Mouse (Mus musculus) kidney, embryonic 16.5 days (tissue): ENCODE data around the gene Plekho2. TPM values are rescaled to one million over a fixed set of nuclear protein-coding genes. Genes with fewer than 3 reads are reported as not detected.

Experiments used
- ATAC-seq: fragments of 200-750 bp; cut with Nextera tagmentation; 2 replicates; pipeline ENCODE4 v1.8.0; 2017; ENCODE audit warnings: moderate TSS enrichment; ENCODE audit not compliant: low FRiP score, low TSS enrichment
- H3K27ac ChIP-seq: fragments of 300-500 bp; sonication (generic); 2 replicates; pipeline ENCODE4 v1.5.1; 2014; ENCODE audit warnings: low read length
- H3K27me3 ChIP-seq: fragments of 300-500 bp; sonication (generic); 2 replicates; pipeline ENCODE4 v1.6.1; 2014; ENCODE audit warnings: low read length, control low read depth, mixed read lengths; ENCODE audit not compliant: insufficient read depth
- H3K36me3 ChIP-seq: fragments of 300-500 bp; sonication (generic); 2 replicates; pipeline ENCODE4 v1.6.1; 2014; ENCODE audit warnings: low read length, control low read depth, mixed read lengths; ENCODE audit not compliant: insufficient read depth
- H3K4me1 ChIP-seq: fragments of 300-500 bp; sonication (generic); 2 replicates; pipeline ENCODE4 v1.6.1; 2014; ENCODE audit warnings: low read length, control low read depth, mixed read lengths; ENCODE audit not compliant: insufficient read depth
- H3K4me2 ChIP-seq: fragments of 300-500 bp; sonication (generic); replicated peaks from 2 replicates; pipeline ENCODE4 v1.6.1; 2014; ENCODE audit warnings: low read depth, low read length
- H3K4me3 ChIP-seq: fragments of 300-500 bp; sonication (generic); 2 replicates; pipeline ENCODE4 v1.5.1; 2014; ENCODE audit warnings: mild to moderate bottlenecking, low read length
- H3K9ac ChIP-seq: fragments of 300-500 bp; sonication (generic); replicated peaks from 2 replicates; pipeline ENCODE4 v1.6.1; 2014; ENCODE audit warnings: low read length
- H3K9me3 ChIP-seq: fragments of 300-500 bp; sonication (generic); 2 replicates; pipeline ENCODE4 v1.6.1; 2016; ENCODE audit warnings: low read length, control low read depth
- WGBS: fragments of 180-500 bp; shearing (Covaris S2); extraction: QIAGEN DNeasy Blood & Tissue Kit; methylation state at CpG from one replicate; pipeline ENCODE4 v1.1.7; 2014; 5-methylcytosine and 5-hydroxymethylcytosine counted together
- polyA plus RNA-seq: library from polyadenylated mRNA; unstranded; fragments of >200 nt; fragmentation: Nextera tagmentation; extraction: Ambion mirVana; gene quantifications from 2 replicates; pipeline ENCODE4 v1.2.1, GENCODE M21; 2015

Plekho2 gene
- polyA plus RNA-seq, 1 experiment from 2014 or later: 19.4 TPM

GRCm38 (mm10) chr9:65587270-65587572, 7.4 kb upstream of the Plekho2 start:
- 0 out of 2 replicates have a peak overlapping the region, but pooled peaks have one; percentile 6 for H3K27ac ChIP-seq
- peak overlapping the region; percentile 90 for H3K4me2 ChIP-seq
- peak overlapping the region; percentile 80 for H3K9ac ChIP-seq
- H3K4me1 ChIP-seq: peaks cover 24% of the 10 kb centered on the region
- peaks cover 20% of the 10 kb centered on the region for H3K36me3 ChIP-seq
- peak overlapping the region; percentile 66 for H3K4me3 ChIP-seq
- no peaks in the 10 kb centered on the region for H3K27me3 ChIP-seq
- 0% methylated on average over 6 of the region's 6 CpGs for WGBS
- no peaks in the 10 kb centered on the region for H3K9me3 ChIP-seq
- ATAC-seq: 0 out of 2 replicates have a peak, but pooled peaks have one; percentile 7

GRCm38 (mm10) chr9:65586406-65587269, 6.8 kb upstream of the Plekho2 start, which contains the start of gene Pif1:
Gene Pif1 (plus strand): TSS chr9:65587160.
- Histone ChIP-seq H3K4me3 (peak within 1 kb of the TSS; percentile 66), H3K9me3 (no peaks in the 10 kb centered on the region), H3K36me3 (peaks cover 16% of the 10 kb centered on the region), H3K27ac (peak within 1 kb of the TSS; percentile 58; the same call in 1 of the 2 replicates), H3K27me3 (no peaks in the 10 kb centered on the region), H3K9ac (peak within 1 kb of the TSS; percentile 80), H3K4me1 (peaks cover 24% of the 10 kb centered on the region), H3K4me2 (peak within 1 kb of the TSS; percentile 90)
- 11% methylated on average over 28 of the region's 28 CpGs for WGBS
- peak; percentile 85 for ATAC-seq

DNA sequence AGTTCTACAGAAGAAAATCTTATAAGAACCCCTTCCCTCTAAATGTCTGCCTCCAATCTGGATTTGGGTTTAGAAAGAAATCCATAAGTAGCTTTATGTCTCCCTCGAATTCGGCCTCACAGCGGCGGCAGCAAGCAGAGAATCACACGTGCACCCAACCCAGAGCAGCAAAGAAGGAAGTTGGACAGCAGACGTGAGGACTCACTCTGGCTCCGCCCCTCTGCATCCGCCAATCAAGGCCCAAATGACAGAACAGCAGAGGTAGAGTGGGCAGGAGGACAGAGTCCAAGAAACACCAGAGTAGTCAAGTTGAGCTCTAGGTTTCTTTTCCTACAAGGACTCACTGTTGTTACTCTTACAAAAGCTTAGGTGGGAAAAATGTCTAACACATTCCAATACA, 3.2 kb upstream of the Plekho2 start:
- WGBS: 16% methylated on average over 8 of the region's 8 CpGs
- Histone ChIP-seq H3K4me3 (no peak overlapping the region), H3K36me3 (no peaks in the 10 kb centered on the region), H3K9ac (no peak overlapping the region), H3K27ac (peak overlapping the region; percentile 15; the same call in 1 of the 2 replicates), H3K4me1 (peaks cover 22% of the 10 kb centered on the region), H3K4me2 (no peak overlapping the region), H3K9me3 (no peaks in the 10 kb centered on the region), H3K27me3 (no peaks in the 10 kb centered on the region)
- no peak for ATAC-seq

DNA sequence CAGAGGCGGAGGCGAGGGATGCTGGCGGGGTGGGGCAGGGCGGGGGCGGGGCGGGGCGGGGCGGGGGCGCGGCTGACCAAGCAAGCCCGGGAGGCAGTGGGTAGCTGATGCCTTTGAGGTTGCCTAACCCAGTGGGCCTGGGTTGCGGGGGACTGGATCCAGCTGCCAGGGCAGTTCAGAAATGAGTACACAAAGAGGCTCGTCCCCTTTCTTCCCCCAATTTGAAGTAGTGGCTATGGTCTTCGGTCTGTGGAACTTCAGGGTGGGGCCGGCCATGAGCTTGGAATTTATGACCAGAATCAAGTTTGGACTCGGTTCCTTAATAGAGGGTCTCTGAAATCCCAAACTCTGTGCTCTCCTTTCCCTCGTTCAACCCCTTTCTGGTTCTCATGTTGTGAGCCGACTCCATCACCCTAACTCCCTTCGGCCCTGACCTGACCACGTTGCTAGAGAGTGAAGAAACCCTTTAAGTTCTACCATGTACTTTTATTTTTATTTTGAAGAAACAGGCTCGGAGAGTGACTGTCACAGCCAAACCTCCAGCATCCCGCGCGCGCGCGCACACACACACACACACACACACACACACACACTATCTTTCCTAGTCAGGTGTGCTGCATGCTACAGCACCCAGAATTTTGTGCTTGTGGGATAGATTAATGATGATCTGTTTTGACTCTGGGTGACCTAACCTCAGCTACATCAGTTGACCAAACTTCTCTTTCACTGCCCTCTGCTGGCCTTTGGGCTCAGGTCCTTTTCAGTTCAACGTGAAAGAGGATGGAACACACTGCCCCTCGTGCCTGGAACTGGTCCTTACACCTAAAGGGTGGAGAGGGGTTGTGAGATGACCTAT, 789 bp upstream of the Plekho2 start:
- Histone ChIP-seq H3K27ac (peak overlapping the region; percentile 80), H3K9me3 (no peaks in the 10 kb centered on the region), H3K36me3 (no peaks in the 10 kb centered on the region), H3K4me1 (peaks cover 40% of the 10 kb centered on the region), H3K9ac (peak overlapping the region; percentile 35), H3K4me2 (peak overlapping the region; percentile 62), H3K4me3 (peak overlapping the region; percentile 76), H3K27me3 (no peaks in the 10 kb centered on the region)
- peak; percentile 76 for ATAC-seq
- 4% methylated on average over 19 of the region's 29 CpGs for WGBS

DNA sequence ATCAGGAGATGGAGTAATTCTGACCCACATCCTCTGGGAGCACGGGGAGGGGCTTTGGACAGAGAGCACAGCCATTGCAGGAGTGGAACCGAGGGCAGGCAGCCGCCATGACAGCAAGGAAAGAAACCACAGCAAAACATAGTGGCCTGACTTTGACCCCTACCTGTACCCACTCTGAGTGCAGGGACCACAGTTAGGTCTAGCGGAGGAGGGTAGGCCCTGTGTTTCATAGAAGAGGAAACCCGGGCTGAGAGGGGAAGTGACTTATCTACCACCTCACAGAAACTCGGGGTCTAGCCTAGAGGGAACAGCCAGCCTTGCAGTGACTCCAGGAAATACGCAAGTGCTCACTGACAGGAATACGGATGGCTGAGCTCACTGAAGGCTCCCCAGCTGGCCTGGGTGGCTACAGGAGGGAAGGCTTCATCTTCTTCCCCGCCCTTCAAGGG, 1.0 kb downstream of the Plekho2 start:
- peak overlapping the region; percentile 76 for H3K4me2 ChIP-seq
- H3K4me3 ChIP-seq: peak overlapping the region; percentile 76
- peak overlapping the region; percentile 82; the same call in 1 of the 2 replicates for H3K27ac ChIP-seq
- H3K4me1 ChIP-seq: peaks cover 49% of the 10 kb centered on the region
- H3K36me3 ChIP-seq: no peaks in the 10 kb centered on the region
- no peak for ATAC-seq
- peak overlapping the region; percentile 79 for H3K9ac ChIP-seq
- no peaks in the 10 kb centered on the region for H3K27me3 ChIP-seq
- H3K9me3 ChIP-seq: no peaks in the 10 kb centered on the region
- WGBS: 40% methylated on average over 9 of the region's 9 CpGs

GRCm38 (mm10) chr9:65577511-65578196, 2.2 kb downstream of the Plekho2 start:
- ATAC-seq: no peak
- Histone ChIP-seq H3K27ac (peak overlapping the region; percentile 76), H3K27me3 (no peaks in the 10 kb centered on the region), H3K9ac (peak overlapping the region; percentile 56; the same call in 1 of the 2 replicates), H3K4me1 (peaks cover 45% of the 10 kb centered on the region), H3K9me3 (no peaks in the 10 kb centered on the region), H3K4me3 (0 out of 2 replicates have a peak overlapping the region, but pooled peaks have one; percentile 2), H3K36me3 (no peaks in the 10 kb centered on the region), H3K4me2 (peak overlapping the region; percentile 76; the same call in 1 of the 2 replicates)
- 90% methylated on average over 4 of the region's 4 CpGs for WGBS

DNA sequence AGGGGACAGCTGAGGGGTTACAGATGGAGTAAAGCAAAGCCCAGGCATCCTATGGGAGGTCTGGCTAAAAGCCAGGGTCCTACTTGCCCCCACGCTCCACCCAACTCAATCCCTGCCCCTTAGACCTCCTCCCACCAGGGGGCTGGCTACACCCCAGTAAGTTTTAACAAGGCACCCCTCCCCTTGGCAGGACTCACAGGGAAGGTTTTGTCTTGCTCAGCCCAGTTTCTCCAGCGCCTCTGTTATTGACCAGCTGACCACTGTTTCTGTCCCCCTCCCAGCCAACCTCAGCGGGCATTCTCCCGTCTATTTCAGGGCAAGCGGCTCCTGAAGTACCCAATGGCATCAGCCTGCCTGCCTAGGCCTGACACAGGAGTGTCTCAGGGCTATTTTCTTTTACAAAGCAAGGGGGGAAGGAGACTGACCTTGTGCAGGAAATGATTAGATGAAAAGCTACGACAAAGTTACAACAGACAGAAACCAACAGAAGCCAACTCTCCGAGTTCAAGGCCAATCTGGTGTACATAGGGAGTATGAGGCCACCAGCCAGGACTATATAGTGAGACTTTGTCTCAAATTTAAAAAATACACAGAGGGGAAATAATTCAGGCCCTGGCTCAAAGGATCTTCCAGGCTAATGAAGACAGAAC, 2.9 kb downstream of the Plekho2 start:
- Histone ChIP-seq H3K27me3 (no peaks in the 10 kb centered on the region), H3K36me3 (no peaks in the 10 kb centered on the region), H3K9ac (peak overlapping the region; percentile 56; the same call in 1 of the 2 replicates), H3K27ac (peak overlapping the region; percentile 76), H3K4me3 (0 out of 2 replicates have a peak overlapping the region, but pooled peaks have one; percentile 2), H3K4me2 (peak overlapping the region; percentile 27), H3K9me3 (no peaks in the 10 kb centered on the region), H3K4me1 (peaks cover 45% of the 10 kb centered on the region)
- no peak for ATAC-seq
- 34% methylated on average over 7 of the region's 7 CpGs for WGBS

DNA sequence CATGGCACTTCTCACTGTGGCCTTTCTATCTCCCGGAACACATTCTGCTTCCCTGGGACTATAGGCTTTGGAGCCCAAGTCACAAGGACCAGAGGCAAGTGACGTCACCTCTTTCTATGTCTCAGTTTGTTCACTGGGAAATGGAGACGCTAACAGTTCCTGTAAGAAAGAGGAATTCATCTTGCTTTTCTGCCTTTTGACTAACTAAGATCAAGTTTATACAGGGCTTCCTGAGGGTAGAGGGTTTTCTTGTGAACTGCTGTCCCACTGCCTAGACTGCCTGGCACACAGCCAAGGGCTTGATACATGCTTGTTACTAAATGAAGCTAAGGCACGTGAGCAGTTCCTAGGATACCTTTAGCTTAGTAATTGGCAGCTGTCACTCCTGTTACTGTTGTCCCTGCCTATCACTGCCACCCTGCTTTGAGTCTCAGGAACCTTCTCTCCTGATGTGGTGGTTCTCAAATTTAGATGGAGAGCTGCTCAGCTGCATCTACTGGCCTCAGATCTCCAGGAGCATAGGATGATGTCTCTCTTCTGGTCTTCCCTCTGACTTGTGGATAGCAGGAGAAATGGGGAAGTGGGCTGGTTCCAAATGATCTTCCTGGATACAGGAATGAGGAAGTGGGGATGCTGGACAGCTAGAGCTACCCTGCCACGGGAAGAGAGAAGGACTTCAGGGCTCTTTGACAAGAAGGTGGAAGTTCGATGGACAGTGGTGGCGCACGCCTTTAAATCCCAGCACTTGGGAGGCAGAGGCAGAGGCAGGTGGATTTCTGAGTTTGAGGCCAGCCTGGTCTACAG, 4.2 kb downstream of the Plekho2 start:
- H3K27ac ChIP-seq: no peak overlapping the region
- 68% methylated on average over 8 of the region's 8 CpGs for WGBS
- peak overlapping the region; percentile 9; the same call in 1 of the 2 replicates for H3K9ac ChIP-seq
- H3K4me2 ChIP-seq: no peak overlapping the region
- no peaks in the 10 kb centered on the region for H3K27me3 ChIP-seq
- peaks cover 4% of the 10 kb centered on the region; the same call in 1 of the 2 replicates for H3K36me3 ChIP-seq
- H3K9me3 ChIP-seq: no peaks in the 10 kb centered on the region
- no peak for ATAC-seq
- peaks cover 42% of the 10 kb centered on the region for H3K4me1 ChIP-seq
- no peak overlapping the region for H3K4me3 ChIP-seq
